Mouse (Mus musculus): ENCODE results near the gene Cdrt4. TPM values are rescaled to one million over a fixed set of nuclear protein-coding genes. Genes with fewer than 3 reads are reported as not detected.

Cdrt4 gene
- polyA plus RNA-seq, 1 experiment from 2014 or later = not detected

GRCm38 (mm10) chr11:62957626-62958180 lies 6.7 kb downstream of the Cdrt4 start:
- 91% methylated on average over 8 of the region's 8 CpGs for WGBS
- Histone ChIP-seq H3K27me3 (replicated peaks; ENCODE audit: control insufficient read depth, insufficient read depth, low read length) (no peaks in the 10 kb centered on the region), H3K36me3 (ENCODE audit: control insufficient read depth, insufficient read depth, low read length) (no peaks in the 10 kb centered on the region)

GRCm38 (mm10) chr11:62963292-62963691 lies 12.3 kb downstream of the Cdrt4 start:
- no peak overlapping the region for H3K4me3 ChIP-seq (ENCODE audit: low read length)
- H3K9me3 ChIP-seq (ENCODE audit: control insufficient read depth, low read length) = no peaks in the 10 kb centered on the region
- H3K36me3 ChIP-seq (ENCODE audit: control insufficient read depth, insufficient read depth, low read length) = no peaks in the 10 kb centered on the region
- H3K27me3 ChIP-seq (replicated peaks; ENCODE audit: control insufficient read depth, insufficient read depth, low read length) = no peaks in the 10 kb centered on the region
- no peak overlapping the region for H3K9ac ChIP-seq (ENCODE audit: low read depth, low read length)
- no peak overlapping the region for H3K27ac ChIP-seq (ENCODE audit: low read length)
- H3K4me1 ChIP-seq (ENCODE audit: control insufficient read depth, insufficient read depth, low read length) = peaks cover 10% of the 10 kb centered on the region
- WGBS = 80% methylated on average over 4 of the region's 4 CpGs
- H3K4me2 ChIP-seq (ENCODE audit: low read depth, low read length) = no peak overlapping the region
- no peak for ATAC-seq

More at GRCm38 (mm10) chr11:62957626-62958180, 6.7 kb downstream of the Cdrt4 start:
- ATAC-seq = no peak
- Histone ChIP-seq H3K9me3 (ENCODE audit: control insufficient read depth, low read length) (peaks cover 5% of the 10 kb centered on the region; the same call in 1 of the 2 replicates), H3K4me2 (ENCODE audit: low read depth, low read length) (no peak overlapping the region), H3K27ac (ENCODE audit: low read length) (no peak overlapping the region), H3K4me1 (ENCODE audit: control insufficient read depth, insufficient read depth, low read length) (no peaks in the 10 kb centered on the region), H3K4me3 (ENCODE audit: low read length) (no peak overlapping the region), H3K9ac (ENCODE audit: low read depth, low read length) (no peak overlapping the region)

- peak overlapping the region; percentile 31; the same call in 1 of the 2 replicates for H3K9ac ChIP-seq (ENCODE audit: low read depth, low read length)
Measured at GRCm38 (mm10) chr11:62966424-62966764, 15.4 kb downstream of the Cdrt4 start.

GRCm38 (mm10) chr11:62966765-62967633 lies 16.0 kb downstream of the Cdrt4 start:
- H3K27me3 ChIP-seq (replicated peaks; ENCODE audit: control insufficient read depth, insufficient read depth, low read length) = no peaks in the 10 kb centered on the region
- H3K36me3 ChIP-seq (ENCODE audit: control insufficient read depth, insufficient read depth, low read length) = no peaks in the 10 kb centered on the region
- ATAC-seq = peak; percentile 82
- H3K4me1 ChIP-seq (ENCODE audit: control insufficient read depth, insufficient read depth, low read length) = peaks cover 10% of the 10 kb centered on the region
- WGBS = 6% methylated on average over 27 of the region's 27 CpGs
- no peaks in the 10 kb centered on the region for H3K9me3 ChIP-seq (ENCODE audit: control insufficient read depth, low read length)
- peak overlapping the region; percentile 88 for H3K27ac ChIP-seq (ENCODE audit: low read length)
- peak overlapping the region; percentile 31 for H3K9ac ChIP-seq (ENCODE audit: low read depth, low read length)
- peak overlapping the region; percentile 55 for H3K4me2 ChIP-seq (ENCODE audit: low read depth, low read length)
- peak overlapping the region; percentile 28 for H3K4me3 ChIP-seq (ENCODE audit: low read length)

More at GRCm38 (mm10) chr11:62966424-62966764, 15.4 kb downstream of the Cdrt4 start:
- WGBS = 57% methylated on average over 3 of the region's 3 CpGs
- no peak for ATAC-seq
- Histone ChIP-seq H3K4me3 (ENCODE audit: low read length) (0 out of 2 replicates have a peak overlapping the region, but pooled peaks have one; percentile 28), H3K27ac (ENCODE audit: low read length) (peak overlapping the region; percentile 88), H3K9me3 (ENCODE audit: control insufficient read depth, low read length) (no peaks in the 10 kb centered on the region), H3K27me3 (replicated peaks; ENCODE audit: control insufficient read depth, insufficient read depth, low read length) (no peaks in the 10 kb centered on the region), H3K4me1 (ENCODE audit: control insufficient read depth, insufficient read depth, low read length) (peaks cover 10% of the 10 kb centered on the region), H3K36me3 (ENCODE audit: control insufficient read depth, insufficient read depth, low read length) (no peaks in the 10 kb centered on the region), H3K4me2 (ENCODE audit: low read depth, low read length) (peak overlapping the region; percentile 55; the same call in 1 of the 2 replicates)

- no peak for ATAC-seq
- Histone ChIP-seq H3K9me3 (ENCODE audit: control insufficient read depth, low read length) (no peaks in the 10 kb centered on the region), H3K36me3 (ENCODE audit: control insufficient read depth, insufficient read depth, low read length) (no peaks in the 10 kb centered on the region), H3K27me3 (replicated peaks; ENCODE audit: control insufficient read depth, insufficient read depth, low read length) (no peaks in the 10 kb centered on the region), H3K27ac (ENCODE audit: low read length) (no peak overlapping the region), H3K4me1 (ENCODE audit: control insufficient read depth, insufficient read depth, low read length) (no peaks in the 10 kb centered on the region), H3K9ac (ENCODE audit: low read depth, low read length) (no peak overlapping the region), H3K4me2 (ENCODE audit: low read depth, low read length) (no peak overlapping the region), H3K4me3 (ENCODE audit: low read length) (no peak overlapping the region)
- WGBS = 69% methylated on average over 1 of the region's 1 CpGs
Measured at GRCm38 (mm10) chr11:62977176-62977575, 26.2 kb downstream of the Cdrt4 start.

- WGBS = 74% methylated on average over 6 of the region's 6 CpGs
Measured at GRCm38 (mm10) chr11:62978886-62979285, 27.9 kb downstream of the Cdrt4 start.

GRCm38 (mm10) chr11:62981729-62982128 lies 30.7 kb downstream of the Cdrt4 start:
- H3K36me3 ChIP-seq (ENCODE audit: control insufficient read depth, insufficient read depth, low read length) = no peaks in the 10 kb centered on the region
- no peak for ATAC-seq
- no peaks in the 10 kb centered on the region for H3K9me3 ChIP-seq (ENCODE audit: control insufficient read depth, low read length)
- H3K4me1 ChIP-seq (ENCODE audit: control insufficient read depth, insufficient read depth, low read length) = no peaks in the 10 kb centered on the region; the same call in 1 of the 2 replicates
- no peak overlapping the region for H3K27ac ChIP-seq (ENCODE audit: low read length)
- no peak overlapping the region for H3K9ac ChIP-seq (ENCODE audit: low read depth, low read length)
- 64% methylated on average over 3 of the region's 3 CpGs for WGBS
- H3K27me3 ChIP-seq (replicated peaks; ENCODE audit: control insufficient read depth, insufficient read depth, low read length) = no peaks in the 10 kb centered on the region
- H3K4me2 ChIP-seq (ENCODE audit: low read depth, low read length) = no peak overlapping the region
- no peak overlapping the region for H3K4me3 ChIP-seq (ENCODE audit: low read length)

More at GRCm38 (mm10) chr11:62978886-62979285, 27.9 kb downstream of the Cdrt4 start:
- no peaks in the 10 kb centered on the region for H3K36me3 ChIP-seq (ENCODE audit: control insufficient read depth, insufficient read depth, low read length)
- no peak for ATAC-seq
- no peaks in the 10 kb centered on the region for H3K27me3 ChIP-seq (replicated peaks; ENCODE audit: control insufficient read depth, insufficient read depth, low read length)
- no peak overlapping the region for H3K4me2 ChIP-seq (ENCODE audit: low read depth, low read length)
- H3K9me3 ChIP-seq (ENCODE audit: control insufficient read depth, low read length) = no peaks in the 10 kb centered on the region
- no peak overlapping the region for H3K9ac ChIP-seq (ENCODE audit: low read depth, low read length)
- no peaks in the 10 kb centered on the region for H3K4me1 ChIP-seq (ENCODE audit: control insufficient read depth, insufficient read depth, low read length)
- no peak overlapping the region for H3K27ac ChIP-seq (ENCODE audit: low read length)
- no peak overlapping the region for H3K4me3 ChIP-seq (ENCODE audit: low read length)

- Histone ChIP-seq H3K4me1 (ENCODE audit: control insufficient read depth, insufficient read depth, low read length) (no peaks in the 10 kb centered on the region; the same call in 1 of the 2 replicates), H3K9me3 (ENCODE audit: control insufficient read depth, low read length) (no peaks in the 10 kb centered on the region), H3K36me3 (ENCODE audit: control insufficient read depth, insufficient read depth, low read length) (no peaks in the 10 kb centered on the region), H3K4me2 (ENCODE audit: low read depth, low read length) (no peak overlapping the region), H3K9ac (ENCODE audit: low read depth, low read length) (no peak overlapping the region), H3K4me3 (ENCODE audit: low read length) (no peak overlapping the region), H3K27me3 (replicated peaks; ENCODE audit: control insufficient read depth, insufficient read depth, low read length) (no peaks in the 10 kb centered on the region), H3K27ac (ENCODE audit: low read length) (no peak overlapping the region)
- no peak for ATAC-seq
- 29% methylated on average over 3 of the region's 3 CpGs for WGBS
Measured at GRCm38 (mm10) chr11:62983793-62984192, 32.8 kb downstream of the Cdrt4 start.

- Histone ChIP-seq H3K4me3 (ENCODE audit: low read length) (no peak overlapping the region), H3K4me2 (ENCODE audit: low read depth, low read length) (no peak overlapping the region), H3K9ac (ENCODE audit: low read depth, low read length) (no peak overlapping the region), H3K27me3 (replicated peaks; ENCODE audit: control insufficient read depth, insufficient read depth, low read length) (no peaks in the 10 kb centered on the region), H3K4me1 (ENCODE audit: control insufficient read depth, insufficient read depth, low read length) (no peaks in the 10 kb centered on the region; the same call in 1 of the 2 replicates), H3K27ac (ENCODE audit: low read length) (no peak overlapping the region), H3K36me3 (ENCODE audit: control insufficient read depth, insufficient read depth, low read length) (no peaks in the 10 kb centered on the region), H3K9me3 (ENCODE audit: control insufficient read depth, low read length) (no peaks in the 10 kb centered on the region)
- no peak for ATAC-seq
- WGBS = 67% methylated on average over 3 of the region's 3 CpGs
Measured at GRCm38 (mm10) chr11:62984365-62984764, 33.4 kb downstream of the Cdrt4 start.
